Mouse (Mus musculus): Measurements from ENCODE around the gene Mecr. TPM values are rescaled to one million over a fixed set of nuclear protein-coding genes. Genes with fewer than 3 reads are reported as not detected.
"Not testable (repeated sequence)": the region's sequence is repeated elsewhere in the genome, so short reads cannot be mapped to it uniquely, and the experiment has no call there.

Mecr gene
- 41.9 and 49.7 TPM in 2 replicates for polyA plus RNA-seq (2015; fragmentation: Nextera tagmentation; extraction: Ambion mirVana)

DNA sequence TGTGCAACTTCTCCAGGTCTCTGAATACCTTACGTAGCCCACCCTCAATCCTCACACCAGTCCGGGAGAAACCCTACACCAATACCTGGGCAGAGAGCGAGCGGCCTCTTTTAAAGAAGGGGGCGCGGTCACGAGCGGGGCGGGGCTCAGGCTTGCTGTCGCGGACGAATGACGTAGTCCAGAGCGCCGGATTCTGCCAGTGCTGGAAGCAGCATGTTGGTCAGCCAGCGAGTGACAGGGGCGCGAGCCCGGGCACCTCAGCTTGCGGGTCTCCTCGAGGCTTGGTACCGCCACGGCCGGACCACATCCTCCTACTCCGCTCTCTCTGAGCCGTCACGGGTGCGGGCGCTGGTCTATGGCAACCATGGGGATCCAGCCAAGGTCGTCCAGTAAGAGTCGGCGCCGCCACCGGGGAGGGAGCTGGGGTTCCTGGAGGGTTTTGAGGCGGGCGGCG lies at the start of gene Mecr:
Gene Mecr, plus strand, starts transcription at position 181 of the 454 bp plus-strand sequence.
- Histone ChIP-seq H3K9me3 (replicated peaks) (no peaks in the 10 kb centered on the region), H3K27me3 (peaks cover 5% of the 10 kb centered on the region; the same call in 1 of the 2 replicates), H3K9ac (peak within 1 kb of the TSS; percentile 70), H3K4me3 (replicated peaks) (peak within 1 kb of the TSS; percentile 96), H3K4me2 (replicated peaks) (peak within 1 kb of the TSS; percentile 81), H3K4me1 (peaks cover 21% of the 10 kb centered on the region), H3K27ac (replicated peaks) (no peak within 1 kb of the TSS), H3K36me3 (no peaks in the 10 kb centered on the region)
- WGBS, result under 1% methylated on average over 37 of the region's 37 CpGs
- ATAC-seq (ENCODE audit: insufficient number of reproducible peaks, low FRiP score, low TSS enrichment, low read depth), result peak; percentile 77

DNA sequence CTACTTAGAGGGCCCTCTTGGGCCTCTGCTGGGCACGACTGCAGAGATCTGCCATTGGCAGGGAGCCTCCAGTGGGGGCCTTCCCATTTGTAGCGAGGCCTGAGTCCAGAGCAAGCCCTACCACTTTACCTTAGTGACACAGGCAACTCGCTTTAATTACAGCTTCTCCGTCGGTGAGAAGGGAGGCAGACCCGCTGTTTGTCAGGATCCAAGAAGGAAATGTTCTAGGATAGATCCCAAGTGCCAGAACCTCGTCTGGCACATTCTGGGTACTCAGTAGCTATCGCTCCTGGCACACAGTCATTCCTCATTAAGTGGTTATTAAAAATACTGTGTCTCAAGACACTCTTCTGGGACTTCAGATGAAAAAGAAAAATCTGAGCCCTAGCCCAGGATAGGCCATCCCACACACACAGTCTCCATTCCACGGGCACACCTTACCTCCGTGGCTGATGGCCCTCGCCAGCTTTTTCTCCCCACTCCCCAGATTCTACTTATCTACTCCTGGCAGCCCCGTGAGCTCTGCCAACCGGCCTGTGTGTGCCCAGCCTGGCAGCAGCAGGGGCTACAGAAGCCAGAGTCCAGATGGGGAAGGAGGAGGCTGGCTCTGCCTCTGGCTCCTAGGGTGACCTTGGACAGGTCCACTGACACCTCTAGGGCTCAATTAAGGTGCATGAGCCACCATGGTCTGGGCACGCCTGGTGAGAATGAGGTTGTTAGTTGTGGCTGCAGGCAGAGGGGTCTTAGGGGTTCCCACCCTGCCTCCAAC lies 46.8 kb upstream of the Mecr start:
- 73% methylated on average over 14 of the region's 14 CpGs for WGBS
- Histone ChIP-seq H3K9ac (no peak overlapping the region), H3K36me3 (0 out of 2 replicates have a peak, but pooled peaks cover 4% of the 10 kb centered on the region), H3K27ac (replicated peaks) (no peak overlapping the region), H3K9me3 (replicated peaks) (no peaks in the 10 kb centered on the region), H3K27me3 (no peaks in the 10 kb centered on the region), H3K4me1 (no peaks in the 10 kb centered on the region), H3K4me2 (replicated peaks) (no peak overlapping the region), H3K4me3 (replicated peaks) (no peak overlapping the region)
- ATAC-seq (ENCODE audit: insufficient number of reproducible peaks, low FRiP score, low TSS enrichment, low read depth), result no peak

DNA sequence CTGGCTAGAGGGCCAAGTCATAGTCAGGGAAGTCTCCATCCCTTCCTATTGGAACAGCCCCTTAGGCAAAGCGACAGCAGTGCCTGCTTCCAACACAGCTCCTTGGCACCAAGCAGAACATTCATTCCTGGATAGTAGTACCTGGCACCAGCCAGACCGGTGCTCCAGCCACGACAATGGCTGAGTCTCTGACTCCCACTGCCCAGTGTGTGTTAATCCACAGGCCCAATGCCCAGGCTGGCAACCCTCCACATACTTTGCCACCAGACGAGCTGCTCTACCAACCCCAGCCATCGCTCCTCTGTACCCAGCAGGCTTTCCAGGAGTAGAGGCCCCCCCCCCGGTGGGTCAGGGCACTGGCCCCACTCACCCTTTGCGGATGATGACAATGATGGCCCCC lies 45.8 kb upstream of the Mecr start:
- 68% methylated on average over 7 of the region's 7 CpGs for WGBS
- Histone ChIP-seq H3K9me3 (replicated peaks) (no peaks in the 10 kb centered on the region), H3K4me1 (no peaks in the 10 kb centered on the region), H3K4me2 (replicated peaks) (no peak overlapping the region), H3K27ac (replicated peaks) (no peak overlapping the region), H3K27me3 (no peaks in the 10 kb centered on the region), H3K36me3 (0 out of 2 replicates have a peak, but pooled peaks cover 4% of the 10 kb centered on the region), H3K4me3 (replicated peaks) (no peak overlapping the region), H3K9ac (no peak overlapping the region)
- ATAC-seq (ENCODE audit: insufficient number of reproducible peaks, low FRiP score, low TSS enrichment, low read depth), result no peak

DNA sequence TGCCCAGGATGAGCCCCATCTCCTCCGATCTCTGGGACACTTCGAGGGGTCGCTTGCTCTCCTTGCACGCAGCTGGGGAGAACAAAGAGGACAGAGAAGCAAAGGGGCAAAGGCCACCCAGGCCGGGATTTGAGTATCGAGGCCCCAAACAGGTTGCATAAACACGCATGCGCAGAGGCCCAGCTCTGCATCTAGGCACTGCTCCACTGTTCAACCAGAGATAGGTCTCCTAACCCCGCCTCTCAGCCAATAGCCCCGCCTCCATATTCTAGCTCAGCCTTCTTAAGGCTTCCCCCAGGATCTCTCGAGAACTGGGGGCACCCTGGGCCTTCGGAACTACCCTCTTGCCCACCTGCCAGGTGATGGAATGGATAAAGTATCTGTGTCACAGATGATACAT lies 45.4 kb upstream of the Mecr start:
- H3K4me1 ChIP-seq, result no peaks in the 10 kb centered on the region
- H3K4me2 ChIP-seq (replicated peaks), result no peak overlapping the region
- H3K9me3 ChIP-seq (replicated peaks), result no peaks in the 10 kb centered on the region
- no peaks in the 10 kb centered on the region for H3K27me3 ChIP-seq
- no peak for ATAC-seq (ENCODE audit: insufficient number of reproducible peaks, low FRiP score, low TSS enrichment, low read depth)
- H3K27ac ChIP-seq (replicated peaks), result no peak overlapping the region
- 66% methylated on average over 12 of the region's 12 CpGs for whole genome bisulfite sequencing
- 0 out of 2 replicates have a peak, but pooled peaks cover 4% of the 10 kb centered on the region for H3K36me3 ChIP-seq
- no peak overlapping the region for H3K4me3 ChIP-seq (replicated peaks)
- H3K9ac ChIP-seq, result no peak overlapping the region

DNA sequence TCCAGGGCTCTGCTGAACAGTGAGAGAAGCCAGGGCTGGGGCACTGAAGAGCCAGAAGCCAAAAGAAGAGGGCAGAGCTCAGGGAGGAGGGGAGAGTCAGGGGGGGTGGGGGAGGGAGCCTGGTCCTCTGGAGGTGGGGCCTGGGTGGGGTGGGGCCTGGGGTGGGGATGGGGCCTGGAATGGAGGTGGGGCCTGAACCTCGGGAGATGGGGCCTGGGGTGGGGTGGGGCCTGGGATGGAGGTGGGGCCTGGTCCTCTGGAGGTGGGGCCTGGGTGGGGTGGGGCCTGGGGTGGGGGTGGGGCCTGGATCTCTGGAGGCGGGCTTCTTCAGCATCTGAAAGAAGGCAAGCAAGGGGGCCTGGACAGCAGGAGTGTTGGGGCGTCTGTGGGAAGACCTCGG lies 44.3 kb upstream of the Mecr start:
- H3K4me3 ChIP-seq (replicated peaks), result no peak overlapping the region
- ATAC-seq (ENCODE audit: insufficient number of reproducible peaks, low FRiP score, low TSS enrichment, low read depth), result no peak
- 0 out of 2 replicates have a peak, but pooled peaks cover 4% of the 10 kb centered on the region for H3K36me3 ChIP-seq
- WGBS, result 38% methylated on average over 4 of the region's 4 CpGs
- H3K9me3 ChIP-seq (replicated peaks), result no peaks in the 10 kb centered on the region
- H3K4me1 ChIP-seq, result peaks cover 6% of the 10 kb centered on the region; the same call in 1 of the 2 replicates
- no peak overlapping the region for H3K9ac ChIP-seq
- no peak overlapping the region for H3K4me2 ChIP-seq (replicated peaks)
- no peak overlapping the region for H3K27ac ChIP-seq (replicated peaks)
- H3K27me3 ChIP-seq, result no peaks in the 10 kb centered on the region

DNA sequence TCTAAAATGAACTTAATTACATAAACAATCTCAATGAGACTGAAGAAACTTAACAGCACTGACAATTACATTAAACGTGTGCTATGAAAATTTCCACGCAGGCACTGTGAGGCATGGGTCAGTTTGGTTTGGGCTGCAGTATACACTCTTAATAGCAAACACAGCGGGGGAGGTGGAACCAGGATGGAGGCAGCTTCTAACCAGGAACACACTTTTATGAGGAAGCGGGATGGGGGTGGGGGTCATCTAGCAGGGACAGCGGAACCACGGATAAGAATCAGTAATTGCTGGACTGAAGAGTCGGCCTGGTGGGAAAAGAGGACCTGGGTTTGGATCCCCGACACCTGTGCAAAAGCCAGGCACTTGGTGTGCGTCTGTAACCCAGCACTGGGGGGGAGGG lies 39.4 kb upstream of the Mecr start:
- Histone ChIP-seq H3K9me3 (replicated peaks) (no peaks in the 10 kb centered on the region), H3K4me3 (replicated peaks) (no peak overlapping the region), H3K9ac (no peak overlapping the region), H3K4me1 (peaks cover 6% of the 10 kb centered on the region; the same call in 1 of the 2 replicates), H3K4me2 (replicated peaks) (no peak overlapping the region), H3K27ac (replicated peaks) (no peak overlapping the region), H3K36me3 (0 out of 2 replicates have a peak, but pooled peaks cover 4% of the 10 kb centered on the region), H3K27me3 (no peaks in the 10 kb centered on the region)
- no peak for ATAC-seq (ENCODE audit: insufficient number of reproducible peaks, low FRiP score, low TSS enrichment, low read depth)
- 62% methylated on average over 9 of the region's 9 CpGs for WGBS

DNA sequence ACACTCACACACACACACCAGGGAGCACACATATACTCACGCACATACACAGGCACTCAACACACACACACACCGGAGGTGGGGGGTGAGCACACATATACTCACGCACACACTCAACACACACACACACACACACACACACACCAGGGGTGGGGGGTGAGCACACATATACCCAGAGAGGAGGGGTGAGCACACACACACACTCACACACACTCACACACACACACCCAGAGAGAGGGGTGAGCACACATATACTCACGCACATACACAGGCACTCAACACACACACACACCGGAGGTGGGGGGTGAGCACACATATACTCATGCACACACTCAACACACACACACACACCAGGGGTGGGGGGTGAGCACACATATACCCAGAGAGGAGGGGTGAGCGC lies 38.5 kb upstream of the Mecr start:
- not testable (repeated sequence) for H3K27ac ChIP-seq (replicated peaks); H3K9me3 ChIP-seq (replicated peaks); H3K36me3 ChIP-seq; H3K27me3 ChIP-seq; H3K4me1 ChIP-seq; H3K4me3 ChIP-seq (replicated peaks); H3K4me2 ChIP-seq (replicated peaks); H3K9ac ChIP-seq
- WGBS, result 97% methylated on average over 5 of the region's 6 CpGs
- peak; percentile 73 for ATAC-seq (ENCODE audit: insufficient number of reproducible peaks, low FRiP score, low TSS enrichment, low read depth)

DNA sequence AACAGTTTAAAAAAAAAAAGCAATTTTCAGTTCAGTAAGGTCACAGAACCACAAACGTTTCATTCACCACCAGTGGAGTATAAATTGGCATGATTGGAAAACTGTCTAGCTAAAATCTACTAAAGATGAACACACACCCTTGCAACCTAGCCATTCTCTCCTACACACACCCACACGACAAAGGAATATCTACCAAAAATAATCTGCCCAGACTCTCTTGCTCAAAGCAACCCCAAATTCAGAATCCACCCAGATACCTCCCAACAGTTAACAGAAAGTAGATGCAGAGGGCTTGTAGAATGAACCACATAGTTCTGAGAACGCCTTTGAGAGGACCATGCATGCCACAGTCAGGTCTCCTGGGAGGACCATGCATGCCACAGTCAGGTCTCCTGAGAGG lies 38.0 kb upstream of the Mecr start:
- H3K9ac ChIP-seq, result no peak overlapping the region
- peaks cover 6% of the 10 kb centered on the region; the same call in 1 of the 2 replicates for H3K4me1 ChIP-seq
- 54% methylated on average over 3 of the region's 3 CpGs for WGBS
- no peaks in the 10 kb centered on the region for H3K9me3 ChIP-seq (replicated peaks)
- H3K27ac ChIP-seq (replicated peaks), result no peak overlapping the region
- ATAC-seq (ENCODE audit: insufficient number of reproducible peaks, low FRiP score, low TSS enrichment, low read depth), result no peak
- H3K36me3 ChIP-seq, result 0 out of 2 replicates have a peak, but pooled peaks cover 4% of the 10 kb centered on the region
- H3K4me3 ChIP-seq (replicated peaks), result no peak overlapping the region
- H3K4me2 ChIP-seq (replicated peaks), result no peak overlapping the region
- H3K27me3 ChIP-seq, result no peaks in the 10 kb centered on the region

DNA sequence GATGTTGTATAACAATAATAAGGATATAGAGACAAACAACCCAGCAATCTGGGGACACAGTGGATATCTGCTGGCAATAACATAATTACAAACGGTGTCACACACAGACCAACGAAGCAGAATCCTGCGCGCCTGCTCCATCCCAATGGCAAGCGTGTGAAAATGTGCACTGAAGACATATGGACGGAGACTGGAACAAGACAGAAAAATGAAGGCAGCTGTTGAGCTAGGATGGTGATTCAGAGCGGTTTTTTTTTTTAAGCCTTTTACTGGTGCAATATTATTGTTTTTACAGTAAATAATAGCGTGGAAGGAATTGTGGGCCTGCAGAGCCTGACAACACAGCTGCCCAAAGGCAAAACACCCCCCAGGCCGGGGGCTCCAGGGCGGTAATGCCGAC lies 30.8 kb upstream of the Mecr start:
- Histone ChIP-seq H3K4me3 (replicated peaks) (no peak overlapping the region), H3K9me3 (replicated peaks) (no peaks in the 10 kb centered on the region), H3K27ac (replicated peaks) (no peak overlapping the region), H3K4me1 (no peaks in the 10 kb centered on the region), H3K27me3 (no peaks in the 10 kb centered on the region), H3K9ac (no peak overlapping the region), H3K4me2 (replicated peaks) (no peak overlapping the region), H3K36me3 (no peaks in the 10 kb centered on the region)
- no peak for ATAC-seq (ENCODE audit: insufficient number of reproducible peaks, low FRiP score, low TSS enrichment, low read depth)
- WGBS, result 68% methylated on average over 11 of the region's 11 CpGs

DNA sequence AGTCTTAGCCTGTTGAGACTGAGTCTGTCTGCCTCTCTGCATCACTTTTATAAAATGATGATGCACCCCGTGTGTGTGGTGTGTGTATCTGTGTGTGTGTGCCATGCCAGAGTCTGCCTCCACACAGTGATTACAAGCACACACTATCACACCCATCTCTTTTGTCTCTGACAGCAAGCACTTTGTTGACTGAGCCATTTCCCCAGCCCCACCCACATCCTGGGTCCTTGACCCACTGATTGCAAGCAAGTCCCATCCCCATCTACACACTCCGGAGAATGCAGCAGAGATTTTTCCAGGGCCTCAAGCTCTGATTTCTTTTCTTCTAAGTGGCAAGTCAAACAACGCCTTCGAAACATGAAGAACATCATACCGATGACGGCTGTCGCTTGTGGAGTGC lies 29.5 kb upstream of the Mecr start:
- 87% methylated on average over 7 of the region's 7 CpGs for WGBS

DNA sequence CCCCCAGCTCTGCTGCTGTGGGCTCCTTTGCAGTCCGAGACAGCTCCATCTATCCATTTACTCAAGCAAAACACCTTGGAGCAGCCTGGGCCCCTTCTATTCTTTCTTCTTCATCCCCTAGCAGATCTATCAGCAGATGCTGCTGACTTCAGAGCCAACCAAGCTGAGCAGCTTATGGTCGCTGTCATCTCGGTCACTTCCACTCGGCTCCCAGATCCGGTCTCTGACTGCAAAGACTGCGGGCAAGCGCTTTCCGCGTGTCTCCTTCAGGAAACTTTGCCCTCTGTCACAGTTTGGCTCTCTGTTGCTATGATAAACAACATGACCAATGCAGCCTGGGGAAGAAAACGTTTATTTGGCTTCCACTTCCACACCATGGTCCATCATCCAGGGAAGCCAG lies 28.4 kb upstream of the Mecr start:
- no peaks in the 10 kb centered on the region for H3K36me3 ChIP-seq
- H3K27me3 ChIP-seq, result no peaks in the 10 kb centered on the region
- 87% methylated on average over 10 of the region's 10 CpGs for WGBS
- H3K4me2 ChIP-seq (replicated peaks), result no peak overlapping the region
- ATAC-seq (ENCODE audit: insufficient number of reproducible peaks, low FRiP score, low TSS enrichment, low read depth), result no peak
- H3K4me3 ChIP-seq (replicated peaks), result no peak overlapping the region
- H3K9me3 ChIP-seq (replicated peaks), result no peaks in the 10 kb centered on the region
- H3K4me1 ChIP-seq, result no peaks in the 10 kb centered on the region
- no peak overlapping the region for H3K27ac ChIP-seq (replicated peaks)
- no peak overlapping the region for H3K9ac ChIP-seq

More for the DNA sequence above, 29.5 kb upstream of the Mecr start:
- Histone ChIP-seq H3K9me3 (replicated peaks) (no peaks in the 10 kb centered on the region), H3K4me2 (replicated peaks) (no peak overlapping the region), H3K36me3 (no peaks in the 10 kb centered on the region), H3K4me1 (no peaks in the 10 kb centered on the region), H3K27me3 (no peaks in the 10 kb centered on the region), H3K9ac (no peak overlapping the region), H3K4me3 (replicated peaks) (no peak overlapping the region), H3K27ac (replicated peaks) (no peak overlapping the region)
- no peak for ATAC-seq (ENCODE audit: insufficient number of reproducible peaks, low FRiP score, low TSS enrichment, low read depth)

DNA sequence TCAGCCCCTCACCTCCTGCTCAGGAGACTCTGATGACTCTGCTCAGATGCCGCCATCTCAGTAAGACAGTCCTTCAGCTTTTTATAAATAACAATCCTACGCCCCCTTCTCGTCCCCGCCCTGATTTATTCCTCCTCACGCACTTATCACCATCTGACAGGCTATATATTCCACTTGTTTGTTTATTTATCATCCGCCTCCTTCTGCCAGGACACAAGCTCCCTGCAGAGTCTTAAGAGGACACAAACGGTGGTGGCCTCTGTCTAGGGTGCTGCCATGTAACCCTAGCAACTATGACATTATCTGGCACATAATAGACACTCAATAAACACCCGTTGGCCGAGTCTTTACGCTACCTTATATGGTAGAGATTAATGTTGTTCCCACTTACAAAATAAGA lies 27.5 kb upstream of the Mecr start:
- H3K4me2 ChIP-seq (replicated peaks), result no peak overlapping the region

More for the DNA sequence above, 27.5 kb upstream of the Mecr start:
- WGBS, result 82% methylated on average over 10 of the region's 10 CpGs
- no peaks in the 10 kb centered on the region for H3K27me3 ChIP-seq
- H3K36me3 ChIP-seq, result no peaks in the 10 kb centered on the region
- H3K9me3 ChIP-seq (replicated peaks), result no peaks in the 10 kb centered on the region
- no peak overlapping the region for H3K4me3 ChIP-seq (replicated peaks)
- H3K9ac ChIP-seq, result no peak overlapping the region
- H3K27ac ChIP-seq (replicated peaks), result no peak overlapping the region
- no peaks in the 10 kb centered on the region for H3K4me1 ChIP-seq
- no peak for ATAC-seq (ENCODE audit: insufficient number of reproducible peaks, low FRiP score, low TSS enrichment, low read depth)
